27 mouse cellular contexts compared by ENCODE assay signal in genomic region chr13:109891194-109891909, GRCm38 (mm10).
DNase-seq lines count a peak whose midpoint lies in the region; ATAC-seq lines count a peak whose summit lies in the region.
"Had no signal": no experiment of that assay in that cellular context is flagged by ENCODE, and none has a peak within 500 bp of the region (broad histone marks: within the 10 kb centered on the region; RNA-seq: fewer than 3 reads in every experiment).

No protein-coding gene starts in this region.

- intact Hi-C loops in heart, postnatal 10 days (cut with DNase I) = no loop called here

- H3K9me3 ChIP-seq in midbrain, embryonic 14.5 days (ENCODE audit: control insufficient read depth, low read length) = no peaks in the 10 kb centered on the region
- no peaks in the 10 kb centered on the region for H3K9me3 ChIP-seq in midbrain, embryonic 10.5 days (replicated peaks)
- H3K9me3 ChIP-seq in liver, embryonic 15.5 days (replicated peaks) = no peaks in the 10 kb centered on the region
- H3K9me3 ChIP-seq: embryonic facial prominence, embryonic 13.5 days; hindbrain, embryonic 13.5 days; limb, embryonic 15.5 days; neural tube, embryonic 15.5 days had no signal

- ATAC-seq in midbrain, embryonic 14.5 days (ENCODE audit: low FRiP score, low TSS enrichment) = 0 out of 2 replicates have a peak, but pooled peaks have one; percentile 27
- ATAC-seq in erythroid progenitor cell, adult 5-6 weeks (replicated peaks; ENCODE audit: low FRiP score, poor library complexity, severe bottlenecking) = peak; percentile 68
- peak; percentile 61 for ATAC-seq in liver, embryonic 15.5 days (ENCODE audit: insufficient read depth)
- ATAC-seq: activated CD4-positive, CD25-positive, alpha-beta regulatory T cell, adult 4 months; CD4-positive, CD25-positive, alpha-beta regulatory T cell, adult 4 months; forebrain, embryonic 16.5 days; Patski had no signal

- no peak overlapping the region for H3K4me3 ChIP-seq in midbrain, embryonic 14.5 days (replicated peaks; ENCODE audit: low read depth, low read length)
- no peak overlapping the region for H3K4me3 ChIP-seq in midbrain, embryonic 10.5 days
- H3K4me3 ChIP-seq in liver, embryonic 15.5 days (replicated peaks) = no peak overlapping the region
- H3K4me3 ChIP-seq: embryonic facial prominence, embryonic 13.5 days; heart, adult 2 months; hindbrain, embryonic 13.5 days; limb, embryonic 15.5 days; neural tube, embryonic 15.5 days had no signal

- H3K4me2 ChIP-seq in midbrain, embryonic 14.5 days (ENCODE audit: low read length) = no peak overlapping the region
- no peak overlapping the region for H3K4me2 ChIP-seq in liver, embryonic 15.5 days
- H3K4me2 ChIP-seq: embryonic facial prominence, embryonic 13.5 days; hindbrain, embryonic 13.5 days; limb, embryonic 15.5 days; neural tube, embryonic 15.5 days had no signal

- no peak overlapping the region for H3K9ac ChIP-seq in midbrain, embryonic 14.5 days (replicated peaks; ENCODE audit: low read length)
- no peak overlapping the region for H3K9ac ChIP-seq in liver, embryonic 15.5 days
- H3K9ac ChIP-seq: embryonic facial prominence, embryonic 13.5 days; hindbrain, embryonic 13.5 days; limb, embryonic 15.5 days; neural tube, embryonic 15.5 days had no signal

- no peaks in the 10 kb centered on the region for H3K4me1 ChIP-seq in midbrain, embryonic 14.5 days (ENCODE audit: control insufficient read depth, insufficient read depth, low read length)
- H3K4me1 ChIP-seq in midbrain, embryonic 10.5 days = no peaks in the 10 kb centered on the region
- H3K4me1 ChIP-seq in liver, embryonic 15.5 days (replicated peaks) = peaks cover 11% of the 10 kb centered on the region
- H3K4me1 ChIP-seq: embryonic facial prominence, embryonic 13.5 days; hindbrain, embryonic 13.5 days; limb, embryonic 15.5 days; neural tube, embryonic 15.5 days had no signal

- no peak for DNase-seq in midbrain, embryonic 14.5 days
- no peak for DNase-seq in midbrain, embryonic 10.5 days (ENCODE audit: low spot score)
- DNase-seq in right cerebral cortex, adult 2 months (ENCODE audit: low spot score in 2 of 2) = no peak
- DNase-seq in heart, postnatal 10 days = no peak
- no peak for DNase-seq in layer of hippocampus, adult 9-11 months
- DNase-seq: adrenal gland, adult 8-10 months; cerebellum, adult 8-10 months; cerebellum, postnatal 36 days; embryo, embryonic 11 days; gastrocnemius, postnatal 14 days; heart, adult 2 months; heart, postnatal 36 days; kidney, adult 18-20 months; left cerebral cortex, postnatal 4 days; right cerebral cortex, adult 18-20 months had no signal

- no peaks in the 10 kb centered on the region for H3K27me3 ChIP-seq in midbrain, embryonic 14.5 days (ENCODE audit: control insufficient read depth, insufficient read depth, low read length)
- H3K27me3 ChIP-seq in midbrain, embryonic 10.5 days (ENCODE audit: low read depth, poor library complexity, severe bottlenecking) = no peaks in the 10 kb centered on the region
- H3K27me3 ChIP-seq in liver, embryonic 15.5 days = no peaks in the 10 kb centered on the region
- H3K27me3 ChIP-seq: embryonic facial prominence, embryonic 13.5 days; hindbrain, embryonic 13.5 days; limb, embryonic 15.5 days; neural tube, embryonic 15.5 days; Patski had no signal

- H3K36me3 ChIP-seq in midbrain, embryonic 14.5 days (ENCODE audit: control insufficient read depth, insufficient read depth, low read length) = no peaks in the 10 kb centered on the region
- no peaks in the 10 kb centered on the region for H3K36me3 ChIP-seq in midbrain, embryonic 10.5 days
- H3K36me3 ChIP-seq in liver, embryonic 15.5 days (replicated peaks) = no peaks in the 10 kb centered on the region; the same call in 1 of the 2 replicates
- H3K36me3 ChIP-seq: embryonic facial prominence, embryonic 13.5 days; hindbrain, embryonic 13.5 days; limb, embryonic 15.5 days; neural tube, embryonic 15.5 days had no signal

- WGBS in midbrain, embryonic 14.5 days = 84% methylated on average over 6 of the region's 6 CpGs
- 83% methylated on average over 6 of the region's 6 CpGs for WGBS in midbrain, embryonic 10.5 days
- 53% methylated on average over 6 of the region's 6 CpGs for WGBS in liver, embryonic 15.5 days (ENCODE audit: insufficient replicate concordance)

- H3K27ac ChIP-seq in midbrain, embryonic 14.5 days (replicated peaks; ENCODE audit: low read depth, low read length) = no peak overlapping the region
- no peak overlapping the region for H3K27ac ChIP-seq in midbrain, embryonic 10.5 days (replicated peaks)
- H3K27ac ChIP-seq in liver, embryonic 15.5 days (replicated peaks) = no peak overlapping the region
- H3K27ac ChIP-seq: embryonic facial prominence, embryonic 13.5 days; heart, adult 2 months; hindbrain, embryonic 13.5 days; kidney, postnatal 0 days; limb, embryonic 15.5 days; macrophage; neural tube, embryonic 15.5 days had no signal
